Mouse (Mus musculus) megakaryocyte, embryonic 14.5 days (primary cell): ENCODE data around the gene Kin.

Experiments used
- FLI1 ChIP-seq: IDR thresholded peaks from 2 replicates; pipeline ENCODE4 v1.6.1; 2012; ENCODE audit warnings: low read length, inconsistent platforms, mixed read lengths
- GATA1 ChIP-seq: IDR thresholded peaks from 3 replicates; pipeline ENCODE4 v1.6.1; 2012; ENCODE audit warnings: mixed read lengths, low read length, inconsistent platforms, borderline replicate concordance

DNA sequence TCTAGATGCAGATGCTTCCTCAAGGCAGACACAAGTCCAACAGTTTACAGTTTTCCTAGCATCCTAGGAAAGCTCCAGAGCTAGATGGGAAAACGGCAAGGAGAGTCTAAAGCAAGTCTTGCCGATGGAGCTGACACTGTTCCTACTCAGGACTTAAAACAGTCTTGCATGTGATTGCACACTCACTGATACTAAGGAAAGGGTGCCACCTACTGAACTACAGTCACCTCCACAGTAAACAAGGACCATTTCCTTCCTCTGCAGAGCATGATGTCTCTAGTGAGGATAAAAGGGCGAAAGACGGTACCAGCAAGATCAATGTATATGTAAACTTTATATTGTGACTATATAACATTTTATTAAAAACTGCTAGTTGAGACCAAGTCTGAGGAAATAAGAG lies 46.7 kb upstream of the Kin start:
- TF ChIP-seq GATA1 (no peak), FLI1 (no peak)
